Mouse (Mus musculus) MEL (cell line): ENCODE data around the gene Myh6. TPM values are rescaled to one million over a fixed set of nuclear protein-coding genes. Genes with fewer than 3 reads are reported as not detected.
"Not testable (repeated sequence)": the region's sequence is repeated elsewhere in the genome, so short reads cannot be mapped to it uniquely, and the experiment has no call there.

Source experiments
- DNase-seq: peaks from one replicate; pipeline ENCODE4 v3.0.0; 2011; ENCODE audit warnings: low read depth, low spot score
- H3K27ac ChIP-seq: 2 replicates; pipeline ENCODE4 v1.5.1; 2012; ENCODE audit warnings: low read depth, mild to moderate bottlenecking, control low read depth, low read length, moderate library complexity; ENCODE audit not compliant: control insufficient read depth
- H3K27me3 ChIP-seq, 2 experiments: fragments of 150-350 bp in 1 of 2; sonication (generic) in 1 of 2; 2 replicates each; pipeline ENCODE4 v1.6.1; 2012; ENCODE audit warnings: low read length in 2 of 2, mild to moderate bottlenecking in 2 of 2, improper control_type of control experiment in 1 of 2, moderate library complexity in 1 of 2; ENCODE audit not compliant: insufficient read depth in 2 of 2, control insufficient read depth in 1 of 2
- H3K36me3 ChIP-seq, 2 experiments: 2 replicates each; pipeline ENCODE4 v1.6.1; 2012 to 2014; ENCODE audit warnings: low read length in 2 of 2, improper control_type of control experiment in 1 of 2, inconsistent platforms in 1 of 2, mild to moderate bottlenecking in 1 of 2; ENCODE audit not compliant: insufficient read depth in 2 of 2, control insufficient read depth in 1 of 2
- H3K4me1 ChIP-seq, 2 experiments: fragments of 150-350 bp in 1 of 2; sonication (generic) in 1 of 2; 2 replicates each; pipeline ENCODE4 v1.6.1; 2012; ENCODE audit warnings: low read length in 2 of 2, improper control_type of control experiment in 1 of 2, mild to moderate bottlenecking in 1 of 2; ENCODE audit not compliant: insufficient read depth in 2 of 2, control insufficient read depth in 1 of 2
- H3K4me3 ChIP-seq, 2 experiments: fragments of 150-350 bp in 1 of 2; sonication (generic) in 1 of 2; 2 replicates each; pipeline ENCODE4 v1.5.1; 2012; ENCODE audit warnings: low read depth in 2 of 2, low read length in 2 of 2, mild to moderate bottlenecking in 2 of 2, moderate library complexity in 2 of 2, control low read depth in 1 of 2, improper control_type of control experiment in 1 of 2; ENCODE audit not compliant: control insufficient read depth in 1 of 2, insufficient read depth in 1 of 2
- H3K79me2 ChIP-seq: 2 replicates; pipeline ENCODE4 v1.6.1; 2012; ENCODE audit warnings: mild to moderate bottlenecking, low read length, moderate library complexity; ENCODE audit not compliant: control insufficient read depth, poor library complexity, insufficient read depth
- H3K9ac ChIP-seq: 2 replicates; pipeline ENCODE4 v1.6.1; 2012; ENCODE audit warnings: low read depth, mild to moderate bottlenecking, control low read depth, low read length, moderate library complexity; ENCODE audit not compliant: control insufficient read depth, poor library complexity, severe bottlenecking
- H3K9me3 ChIP-seq: fragments of 150-350 bp; sonication (generic); replicated peaks from 2 replicates; pipeline ENCODE4 v1.6.1; 2012; ENCODE audit warnings: mild to moderate bottlenecking, low read length, improper control_type of control experiment, moderate library complexity; ENCODE audit not compliant: insufficient read depth
- CHD1 ChIP-seq: IDR thresholded peaks from 2 replicates; pipeline ENCODE4 v1.6.1; 2012; ENCODE audit warnings: low read depth, mild to moderate bottlenecking, inconsistent platforms, low read length, improper control_type of control experiment
- ELF1 ChIP-seq: IDR thresholded peaks from 2 replicates; pipeline ENCODE4 v1.6.1; 2014; ENCODE audit warnings: low read depth, mild to moderate bottlenecking, inconsistent platforms, low read length, improper control_type of control experiment, moderate library complexity
- EP300 ChIP-seq, 2 experiments: IDR thresholded peaks; 2 replicates each; pipeline ENCODE4 v1.6.1; 2011; ENCODE audit warnings: improper control_type of control experiment in 2 of 2, low read length in 2 of 2, low read depth in 1 of 2, mild to moderate bottlenecking in 1 of 2
- ETS1 ChIP-seq: IDR thresholded peaks from 2 replicates; pipeline ENCODE4 v1.6.1; 2012; ENCODE audit warnings: low read depth, mild to moderate bottlenecking, inconsistent platforms, low read length, improper control_type of control experiment, moderate library complexity
- NELFE ChIP-seq: IDR thresholded peaks from 2 replicates; pipeline ENCODE4 v1.6.1; 2011; ENCODE audit warnings: low read depth, low read length, improper control_type of control experiment
- RCOR1 ChIP-seq: IDR thresholded peaks from 2 replicates; pipeline ENCODE4 v1.6.1; 2012; ENCODE audit warnings: low read depth, mild to moderate bottlenecking, inconsistent platforms, low read length, improper control_type of control experiment
- SMC3 ChIP-seq: IDR thresholded peaks from 2 replicates; pipeline ENCODE4 v1.6.1; 2011; ENCODE audit warnings: low read depth, low read length, improper control_type of control experiment
- TBP ChIP-seq: IDR thresholded peaks from 2 replicates; pipeline ENCODE4 v1.8.0; 2011; ENCODE audit warnings: low read depth, low read length, improper control_type of control experiment
- TCF12 ChIP-seq: IDR thresholded peaks from 2 replicates; pipeline ENCODE4 v1.6.1; 2014; ENCODE audit warnings: low read depth, mild to moderate bottlenecking, inconsistent platforms, low read length, improper control_type of control experiment, moderate library complexity
- UBTF ChIP-seq: IDR thresholded peaks from 2 replicates; pipeline ENCODE4 v1.6.1; 2012; ENCODE audit warnings: low read depth, mild to moderate bottlenecking, inconsistent platforms, low read length, improper control_type of control experiment, moderate library complexity, borderline replicate concordance; ENCODE audit not compliant: insufficient read depth
- USF1 ChIP-seq: IDR thresholded peaks from 2 replicates; pipeline ENCODE4 v1.6.1; 2014; ENCODE audit warnings: low read depth, mild to moderate bottlenecking, inconsistent platforms, low read length, improper control_type of control experiment, moderate library complexity
- ZKSCAN1 ChIP-seq: IDR thresholded peaks from 2 replicates; pipeline ENCODE4 v1.6.1; 2012; ENCODE audit warnings: low read depth, mild to moderate bottlenecking, inconsistent platforms, low read length, improper control_type of control experiment, moderate library complexity
- ZMIZ1 ChIP-seq: IDR thresholded peaks from 2 replicates; pipeline ENCODE4 v1.6.1; 2012; ENCODE audit warnings: low read depth, mild to moderate bottlenecking, inconsistent platforms, low read length, improper control_type of control experiment, moderate library complexity
- ZNF384 ChIP-seq: IDR thresholded peaks from 2 replicates; pipeline ENCODE4 v1.6.1; 2012; ENCODE audit warnings: low read depth, mild to moderate bottlenecking, inconsistent platforms, low read length, improper control_type of control experiment
- polyA plus RNA-seq, 2 experiments: library from polyadenylated mRNA; stranded (reverse) in 1 of 2; unstranded in 1 of 2; fragments of >175 nt in 1 of 2; fragments of >200 nt in 1 of 2; gene quantifications; 2 replicates each; pipeline versions ENCODE4 v1.2.1 to v1.2.4; 2012; ENCODE audit warnings: low replicate concordance in 2 of 2, low read depth in 1 of 2; ENCODE audit not compliant: insufficient read length in 2 of 2, insufficient read depth in 1 of 2, missing spikeins in 1 of 2
- total RNA-seq: library from RNA; depleted of rRNA; stranded (reverse); fragments of 300-350 nt; gene quantifications from 2 replicates; pipeline ENCODE4 v1.2.3, GENCODE M21; 2012

Gene Myh6
- total and polyA plus RNA-seq, 3 experiments = not detected

DNA sequence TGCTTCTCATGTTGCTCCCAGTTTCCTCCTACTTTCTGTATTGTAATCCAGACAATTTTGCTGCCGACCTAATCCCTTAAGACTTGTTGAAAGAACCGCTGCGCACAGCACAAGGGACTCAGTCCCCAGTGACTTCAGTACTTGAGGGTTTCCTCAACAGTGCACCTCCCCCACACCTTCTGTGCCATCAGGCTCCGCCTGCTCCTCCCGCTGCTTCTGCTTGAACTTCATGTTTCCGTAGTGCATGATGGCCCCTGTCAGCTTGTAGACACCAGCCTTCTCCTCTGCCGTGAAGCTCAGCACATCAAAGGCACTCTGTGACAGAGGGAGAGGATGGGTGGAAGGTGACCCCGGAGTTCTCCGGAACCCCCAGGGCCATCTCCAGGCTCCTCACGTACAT lies 6.0 kb downstream of the Myh6 start:
- no peak overlapping the region for H3K27ac ChIP-seq
- peaks cover 0 to 1% of the 10 kb centered on the region in 2 experiments; a peak in 3 of 4 replicates for H3K27me3 ChIP-seq
- H3K4me3 ChIP-seq = no peak overlapping the region
- TF ChIP-seq RCOR1 = no peak
- TF ChIP-seq ZKSCAN1 = no peak
- TF ChIP-seq NELFE = no peak
- no peak for TF ChIP-seq ETS1
- TF ChIP-seq ZNF384 = no peak
- TF ChIP-seq TCF12 = no peak
- H3K9me3 ChIP-seq = no peaks in the 10 kb centered on the region
- no peaks in the 10 kb centered on the region for H3K4me1 ChIP-seq
- DNase-seq = no peak
- no peaks in the 10 kb centered on the region for H3K79me2 ChIP-seq
- H3K36me3 ChIP-seq = no peaks in the 10 kb centered on the region
- H3K9ac ChIP-seq = no peak overlapping the region

DNA sequence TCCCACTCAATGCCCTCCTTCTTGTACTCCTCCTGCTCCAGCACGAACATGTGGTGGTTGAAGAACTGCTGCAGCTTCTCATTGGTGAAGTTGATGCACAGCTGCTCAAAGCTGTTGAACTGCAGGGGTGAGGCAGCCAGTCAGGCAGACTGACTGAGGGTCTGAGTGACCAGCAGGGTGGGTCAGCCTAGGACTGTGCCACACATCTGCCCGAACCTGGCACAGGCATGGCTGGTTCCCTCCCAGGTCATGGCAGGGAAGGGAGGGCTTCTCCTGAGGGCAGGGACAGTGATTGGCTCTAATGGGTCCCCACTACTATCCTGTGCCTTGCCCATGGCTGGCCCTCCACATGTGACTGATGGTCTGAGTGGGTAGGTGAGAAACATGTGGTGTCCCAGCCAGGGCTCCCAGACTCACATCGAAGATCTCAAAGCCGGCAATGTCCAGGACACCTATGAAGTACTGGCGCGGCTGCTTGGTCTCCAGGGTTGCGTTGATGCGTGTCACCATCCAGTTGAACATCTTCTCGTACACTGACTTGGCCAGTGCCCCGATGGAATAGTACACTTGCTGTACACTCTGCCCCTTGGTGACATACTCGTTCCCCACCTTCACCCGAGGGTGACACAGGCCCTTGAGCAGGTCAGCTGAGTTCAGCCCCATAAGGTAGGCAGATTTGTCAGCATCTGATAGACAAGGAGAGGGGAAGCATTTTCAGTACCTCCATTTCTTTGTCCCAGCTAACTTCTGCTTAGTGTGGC lies 6.7 kb downstream of the Myh6 start:
- not testable (repeated sequence) for H3K9me3 ChIP-seq, H3K36me3 ChIP-seq, H3K4me1 ChIP-seq, H3K9ac ChIP-seq, H3K4me3 ChIP-seq, H3K27me3 ChIP-seq, H3K27ac ChIP-seq, DNase-seq, H3K79me2 ChIP-seq

GRCm38 (mm10) chr14:54959197-54959596 lies 7.5 kb downstream of the Myh6 start:
- DNase-seq = no peak
- H3K27ac ChIP-seq = no peak overlapping the region
- H3K27me3 ChIP-seq = peaks cover 0 to 2% of the 10 kb centered on the region in 2 experiments; a peak in 2 of 4 replicates
- H3K9ac ChIP-seq = no peak overlapping the region
- H3K4me1 ChIP-seq = no peaks in the 10 kb centered on the region
- H3K9me3 ChIP-seq = no peaks in the 10 kb centered on the region
- H3K36me3 ChIP-seq = no peaks in the 10 kb centered on the region
- no peak overlapping the region for H3K4me3 ChIP-seq
- H3K79me2 ChIP-seq = no peaks in the 10 kb centered on the region
- TF ChIP-seq ZMIZ1 = no peak
- no peak for TF ChIP-seq TBP
- no peak for TF ChIP-seq ELF1
- TF ChIP-seq NELFE = no peak
- TF ChIP-seq SMC3 = no peak
- TF ChIP-seq CHD1 = no peak
- TF ChIP-seq ZNF384 = no peak
- TF ChIP-seq ZKSCAN1 = no peak
- TF ChIP-seq USF1 = no peak
- no peak for TF ChIP-seq EP300 (IDR thresholded peaks at IDR 0.05; ENCODE audit: low read depth in 1 of 2, low read length in 2 of 2)
- TF ChIP-seq RCOR1 = no peak
- TF ChIP-seq UBTF = no peak
- TF ChIP-seq ETS1 = no peak
